Mouse (Mus musculus) splenic B cell, adult 2 months (primary cell): ENCODE measurements around the gene Ppara.
A peak's percentile ranks its signal among the peaks of the same experiment; 100 is the strongest.

Experiments
- DNase-seq: peaks from one replicate; pipeline ENCODE4 v3.0.0-alpha.2; 2011; ENCODE audit warnings: low read depth, low spot score
- H3K27me3 ChIP-seq: 2 replicates; pipeline ENCODE4 v1.6.1; 2012; ENCODE audit warnings: mild to moderate bottlenecking, low read length, moderate library complexity, mixed read lengths; ENCODE audit not compliant: control insufficient read depth, poor library complexity, insufficient read depth, severe bottlenecking
- H3K36me3 ChIP-seq: 2 replicates; pipeline ENCODE4 v1.6.1; 2012; ENCODE audit warnings: mild to moderate bottlenecking, low read length, moderate library complexity, mixed read lengths; ENCODE audit not compliant: control insufficient read depth, poor library complexity, insufficient read depth, severe bottlenecking

The Ppara gene

DNA sequence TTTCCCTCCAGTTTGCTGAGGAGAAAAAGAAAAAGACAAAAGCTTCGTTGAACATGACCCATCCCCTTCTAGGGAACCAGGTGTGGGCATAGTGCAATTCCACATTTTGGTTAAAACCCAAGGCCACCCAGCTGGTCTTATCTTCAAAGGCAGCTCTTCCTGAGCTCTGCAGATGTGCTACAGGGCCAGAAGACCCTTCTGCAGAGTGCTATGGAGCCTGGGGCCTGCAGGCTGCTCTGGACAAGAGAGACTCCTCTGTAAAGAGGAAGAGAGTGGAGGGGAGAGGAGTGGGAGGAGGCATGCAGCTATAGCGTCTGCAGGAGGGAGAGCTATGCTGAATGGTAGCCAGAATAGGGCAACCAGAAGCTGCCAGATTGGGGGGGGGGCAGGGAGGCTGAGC lies 4.8 kb upstream of the Ppara start:
- no peak for DNase-seq
- Histone ChIP-seq H3K27me3 (0 out of 2 replicates have a peak, but pooled peaks cover under 1% of the 10 kb centered on the region), H3K36me3 (no peaks in the 10 kb centered on the region)

DNA sequence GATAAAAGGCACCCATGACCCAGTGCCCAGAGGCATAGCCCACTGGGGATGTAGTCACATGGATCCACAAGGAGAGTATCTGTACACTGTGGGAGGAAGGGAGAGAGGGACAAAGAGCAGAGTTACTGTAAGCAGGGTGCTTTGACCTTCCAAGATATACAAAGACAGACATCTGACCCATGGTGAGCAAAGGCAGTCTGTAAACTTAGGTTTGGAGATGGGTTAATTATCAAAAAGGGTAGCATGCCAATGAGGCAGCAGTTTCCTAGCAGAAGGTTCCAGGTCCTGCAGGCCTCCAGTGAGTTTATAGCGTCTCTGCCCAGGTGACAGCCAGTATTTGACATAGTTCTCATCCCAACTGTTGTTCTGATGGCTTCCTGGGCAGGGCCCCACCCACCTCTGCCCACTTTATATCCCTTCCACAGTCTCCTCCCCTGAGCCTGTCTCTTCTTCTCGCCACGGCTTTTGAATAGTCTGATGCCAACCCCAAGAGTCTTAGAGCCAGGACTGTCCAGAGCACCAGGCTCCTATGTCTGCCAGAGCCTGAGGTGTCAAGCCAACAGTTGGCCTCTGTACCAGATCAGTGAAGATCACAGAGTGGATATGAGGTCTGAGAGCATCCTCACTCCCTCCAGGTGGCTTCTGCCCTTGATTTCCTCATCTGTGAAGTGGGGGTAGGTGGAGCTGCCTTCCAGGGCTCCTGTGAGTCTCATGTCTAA lies 2.7 kb upstream of the Ppara start:
- DNase-seq = no peak
- Histone ChIP-seq H3K27me3 (0 out of 2 replicates have a peak, but pooled peaks cover 2% of the 10 kb centered on the region), H3K36me3 (no peaks in the 10 kb centered on the region)

DNA sequence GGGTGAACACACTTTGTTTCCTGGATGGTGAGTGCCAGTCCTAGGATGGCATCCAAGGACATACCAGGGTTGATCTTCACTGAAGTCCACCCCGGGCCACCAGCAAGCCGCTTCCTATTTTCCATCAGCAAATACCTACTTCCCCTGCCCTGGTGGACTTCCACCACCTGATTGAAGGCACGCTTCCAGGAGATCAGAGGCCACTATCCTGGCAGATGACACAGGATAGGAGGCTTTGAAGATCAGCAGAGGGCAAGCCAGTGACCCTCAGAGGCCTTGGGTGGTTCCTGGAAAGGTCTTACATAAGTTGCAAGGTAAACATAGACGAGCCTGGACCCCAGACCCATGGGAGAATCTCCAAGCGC lies 2.2 kb upstream of the Ppara start:
- 0 out of 2 replicates have a peak, but pooled peaks cover 2% of the 10 kb centered on the region for H3K27me3 ChIP-seq
- H3K36me3 ChIP-seq = no peaks in the 10 kb centered on the region
- DNase-seq = no peak

DNA sequence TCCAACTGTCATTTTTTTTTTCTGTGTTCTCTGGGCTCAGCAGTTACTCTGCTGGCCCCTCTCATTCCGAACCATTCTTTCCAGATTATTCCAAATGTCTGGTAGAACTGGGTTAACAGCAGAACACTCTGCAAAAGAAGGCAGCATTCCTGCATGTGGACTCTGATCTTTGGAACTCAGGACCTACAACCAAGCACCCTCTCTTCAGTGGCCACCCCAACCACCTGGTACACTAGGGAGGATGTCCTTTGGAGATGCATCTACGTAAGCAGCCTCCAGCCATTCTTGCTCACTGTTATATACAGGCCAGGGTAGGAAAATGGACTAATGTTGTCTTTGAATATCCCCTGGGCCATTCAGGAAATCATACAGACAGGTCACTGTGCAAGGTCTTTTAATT lies 1.1 kb upstream of the Ppara start:
- no peaks in the 10 kb centered on the region for H3K36me3 ChIP-seq
- DNase-seq = no peak
- H3K27me3 ChIP-seq = 0 out of 2 replicates have a peak, but pooled peaks cover 2% of the 10 kb centered on the region

DNA sequence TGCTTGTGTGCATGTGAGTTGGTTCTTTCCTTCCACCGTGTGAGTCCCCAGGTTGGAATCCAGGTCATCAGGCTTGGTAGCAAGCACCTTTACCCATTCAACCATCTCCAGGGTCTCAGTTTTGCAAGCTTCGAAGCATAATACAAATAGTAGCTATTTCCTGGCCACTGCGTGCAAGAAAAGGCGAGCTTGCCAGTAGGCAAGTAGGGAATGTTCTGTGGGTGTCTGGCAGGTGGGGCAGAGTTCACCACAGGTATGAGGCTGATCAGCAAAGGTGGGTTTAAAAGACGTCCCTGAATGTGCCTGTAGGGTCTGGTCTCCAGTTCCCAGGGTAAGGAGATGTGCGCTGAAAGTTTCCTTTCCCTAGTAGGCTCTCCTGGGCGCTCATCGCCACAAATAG lies 635 bp upstream of the Ppara start:
- Histone ChIP-seq H3K27me3 (0 out of 2 replicates have a peak, but pooled peaks cover 2% of the 10 kb centered on the region), H3K36me3 (no peaks in the 10 kb centered on the region)
- no peak for DNase-seq

DNA sequence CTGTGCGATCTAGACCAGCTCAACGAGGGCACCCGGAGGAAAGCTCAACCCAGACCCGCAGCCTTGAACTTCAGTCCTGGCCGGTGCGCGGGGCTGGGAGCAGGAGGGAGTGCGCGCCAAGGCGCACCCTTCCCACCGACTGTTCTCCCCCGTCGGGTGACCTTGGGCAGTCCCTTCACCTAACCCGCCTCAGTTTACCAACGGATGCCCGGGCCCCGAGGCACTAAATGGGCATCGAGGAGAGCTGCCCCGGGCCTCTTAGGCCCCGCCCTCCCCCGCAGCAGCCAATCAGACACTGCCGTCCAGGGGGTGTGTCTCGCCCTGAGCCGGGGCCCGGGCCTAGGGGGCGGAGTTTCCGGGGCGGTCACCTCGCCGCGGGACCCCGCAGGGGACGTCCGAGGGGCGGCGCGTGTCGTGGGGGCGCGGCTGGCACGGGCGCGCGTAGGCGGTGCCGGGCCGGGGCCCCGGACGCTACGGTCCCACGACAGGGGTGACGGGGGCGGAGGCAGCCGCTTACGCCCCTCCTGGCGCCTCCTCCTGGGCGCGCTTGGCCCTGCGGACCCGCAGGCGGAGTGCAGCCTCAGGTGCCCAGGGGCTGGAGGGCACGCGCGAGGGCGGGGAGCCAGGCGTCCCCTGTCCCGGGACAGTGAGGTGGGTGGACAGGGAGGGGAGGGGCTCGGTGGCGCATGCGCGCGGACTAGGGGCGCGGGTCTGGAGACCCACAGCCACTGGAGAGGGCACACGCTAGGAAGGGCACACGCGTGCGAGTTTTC lies 466 bp downstream of the Ppara start:
- no peaks in the 10 kb centered on the region for H3K36me3 ChIP-seq
- DNase-seq = peak; percentile 81
- 0 out of 2 replicates have a peak, but pooled peaks cover 2% of the 10 kb centered on the region for H3K27me3 ChIP-seq

DNA sequence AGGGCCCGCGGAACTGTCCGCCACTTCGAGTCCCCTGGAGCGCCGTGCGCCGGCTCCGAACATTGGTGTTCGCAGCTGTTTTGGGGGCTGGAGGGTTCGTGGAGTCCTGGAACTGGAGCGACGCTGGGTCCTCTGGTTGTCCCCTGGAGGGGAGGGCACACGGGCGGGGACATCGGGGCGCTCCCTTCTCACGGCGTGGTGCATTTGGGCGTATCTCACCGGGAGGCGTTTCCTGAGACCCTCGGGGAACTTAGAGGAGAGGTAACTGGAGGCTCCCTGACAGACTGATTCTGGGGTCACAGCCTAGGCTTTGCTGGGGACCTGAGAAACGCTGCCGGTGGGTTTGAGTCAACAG lies 1.0 kb downstream of the Ppara start:
- no peak for DNase-seq
- Histone ChIP-seq H3K27me3 (0 out of 2 replicates have a peak, but pooled peaks cover 2% of the 10 kb centered on the region), H3K36me3 (no peaks in the 10 kb centered on the region)

DNA sequence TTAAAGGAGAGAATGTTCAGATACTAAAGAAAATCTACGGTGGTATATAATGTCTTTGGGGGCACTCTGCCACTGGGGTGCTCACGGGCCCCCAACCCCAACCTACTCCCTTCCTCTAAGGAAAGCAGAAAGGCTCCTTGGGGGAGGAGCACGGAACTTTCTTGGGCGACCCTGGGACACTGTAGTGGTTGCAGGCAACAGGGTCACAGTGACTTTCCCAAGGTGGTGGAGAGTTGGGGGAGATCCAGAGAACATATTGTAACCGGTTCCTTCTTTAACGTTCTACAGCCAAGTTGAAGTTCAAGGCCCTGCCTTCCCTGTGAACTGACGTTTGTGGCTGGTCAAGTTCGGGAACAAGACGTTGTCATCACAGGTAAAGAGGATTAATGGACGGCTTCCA lies 1.7 kb downstream of the Ppara start:
- Histone ChIP-seq H3K36me3 (no peaks in the 10 kb centered on the region), H3K27me3 (0 out of 2 replicates have a peak, but pooled peaks cover 2% of the 10 kb centered on the region)
- no peak for DNase-seq

DNA sequence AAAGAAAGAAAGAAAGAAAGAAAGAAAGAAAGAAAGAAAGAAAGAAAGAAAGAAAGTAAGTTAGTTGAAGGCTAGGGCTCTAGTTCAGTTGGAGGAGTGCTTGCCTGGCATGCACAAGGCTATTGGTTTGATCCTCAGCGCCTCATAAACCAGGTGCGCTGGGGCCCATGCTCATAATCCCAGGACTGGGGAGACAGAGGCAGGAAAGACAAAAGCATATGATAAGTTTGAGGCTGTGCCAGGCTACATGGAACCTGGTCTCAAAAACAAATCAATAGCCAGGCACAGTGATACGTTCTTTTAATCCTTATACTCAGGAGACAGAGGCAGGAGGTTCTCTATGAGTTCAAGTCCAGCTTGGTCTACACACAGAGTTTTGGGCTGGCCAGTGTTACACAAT lies 3.6 kb downstream of the Ppara start:
- Histone ChIP-seq H3K36me3 (no peaks in the 10 kb centered on the region), H3K27me3 (0 out of 2 replicates have a peak, but pooled peaks cover 2% of the 10 kb centered on the region)
- DNase-seq = no peak

DNA sequence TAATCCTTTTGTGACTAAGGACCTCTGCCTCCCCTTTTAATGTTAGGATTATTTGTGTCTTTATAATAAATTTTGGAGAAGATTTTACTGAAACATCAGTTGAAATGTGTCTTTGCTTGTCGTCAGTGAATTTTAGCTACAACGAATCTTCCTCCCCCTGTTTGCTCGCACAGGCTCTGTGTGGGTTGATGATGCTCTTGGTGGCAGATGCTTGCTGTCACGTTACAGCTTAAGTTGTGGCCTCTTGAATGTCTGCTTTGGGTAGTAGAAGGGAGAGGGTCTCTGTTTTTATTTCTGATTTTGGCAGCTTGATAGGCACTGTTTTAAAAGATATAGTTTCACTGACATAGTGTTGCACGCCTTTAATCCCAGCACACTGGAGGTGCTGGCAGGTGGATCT lies 4.2 kb downstream of the Ppara start:
- no peak for DNase-seq
- no peaks in the 10 kb centered on the region for H3K36me3 ChIP-seq
- 0 out of 2 replicates have a peak, but pooled peaks cover 2% of the 10 kb centered on the region for H3K27me3 ChIP-seq

DNA sequence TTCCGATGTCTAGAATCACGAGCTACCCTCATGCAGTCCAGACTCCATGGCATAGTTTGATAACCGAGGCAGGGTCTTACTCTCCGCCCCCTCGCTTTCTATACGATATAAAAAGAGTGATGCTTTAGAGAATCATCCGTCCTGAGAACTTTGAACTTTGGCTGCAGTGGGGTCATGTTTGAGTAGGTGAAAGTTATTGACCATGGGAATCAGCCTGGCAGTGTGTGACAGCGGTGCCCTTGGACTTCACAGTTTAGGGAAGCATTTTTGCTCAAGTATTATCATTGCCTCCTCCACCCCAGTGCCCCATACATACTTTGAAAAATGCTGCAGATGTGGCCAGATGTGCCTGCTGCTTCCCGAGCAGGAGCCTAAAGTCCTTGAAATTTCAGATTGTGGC lies 7.8 kb downstream of the Ppara start:
- Histone ChIP-seq H3K36me3 (no peaks in the 10 kb centered on the region), H3K27me3 (no peaks in the 10 kb centered on the region)
- no peak for DNase-seq

DNA sequence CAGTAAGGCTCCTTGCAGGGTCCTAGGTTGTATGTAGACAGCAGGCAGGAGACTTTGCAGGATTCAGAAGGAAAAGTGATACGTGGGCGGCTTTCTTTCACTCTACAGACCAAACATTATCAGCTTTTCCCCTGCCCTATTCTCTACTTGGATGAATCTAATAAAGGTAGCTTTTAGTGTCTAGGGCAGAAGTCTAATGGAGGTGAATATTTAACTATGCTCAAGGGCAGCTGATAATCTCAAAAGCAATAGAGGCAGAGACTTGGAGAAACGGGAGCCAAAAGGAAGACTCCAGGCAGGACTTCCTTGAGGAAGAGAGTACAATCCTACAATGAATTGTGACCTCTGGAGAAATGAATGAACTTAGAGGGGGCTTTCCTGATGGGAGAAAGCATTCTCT lies 9.2 kb downstream of the Ppara start:
- no peaks in the 10 kb centered on the region for H3K27me3 ChIP-seq
- H3K36me3 ChIP-seq = no peaks in the 10 kb centered on the region
- no peak for DNase-seq

DNA sequence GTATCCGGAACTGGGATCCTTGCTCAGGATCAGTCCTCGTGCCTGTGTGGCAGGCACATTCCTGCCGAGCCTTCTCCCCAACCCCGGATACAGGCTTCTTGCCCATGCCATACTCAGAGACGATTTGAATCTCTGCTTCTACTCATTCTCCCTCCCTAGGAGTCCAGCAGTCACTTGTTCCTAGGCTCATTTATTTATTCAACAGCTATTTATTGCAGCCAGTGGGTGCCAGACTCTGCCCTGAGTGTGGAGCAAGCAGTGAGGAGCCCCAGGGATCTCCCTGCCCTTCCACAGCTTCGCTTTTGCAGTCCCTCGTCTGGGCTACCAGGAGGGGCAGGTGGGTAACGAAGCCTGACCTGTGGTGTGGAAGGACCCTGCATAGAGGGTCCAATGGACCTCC lies 11.4 kb downstream of the Ppara start:
- H3K36me3 ChIP-seq = no peaks in the 10 kb centered on the region
- no peak for DNase-seq
- H3K27me3 ChIP-seq = no peaks in the 10 kb centered on the region

DNA sequence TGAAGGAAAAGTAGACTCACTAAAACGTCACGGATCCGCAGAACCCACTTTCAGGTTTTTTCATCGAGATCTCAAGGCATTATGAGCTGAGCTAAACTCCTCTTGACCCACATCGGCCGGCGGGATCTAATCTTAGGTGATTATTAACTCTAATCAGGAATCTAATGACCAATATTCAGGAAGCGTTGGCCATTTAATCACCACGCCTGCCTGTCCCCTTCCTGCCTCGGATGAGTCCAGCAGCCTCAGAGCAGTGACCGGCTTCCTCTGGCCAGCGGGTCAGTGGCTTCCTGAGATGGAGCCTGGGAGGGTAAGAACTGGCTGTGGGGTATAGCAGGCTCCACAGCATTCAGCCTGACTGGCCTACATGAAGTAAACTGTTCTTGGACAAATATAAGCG lies 11.9 kb downstream of the Ppara start:
- H3K27me3 ChIP-seq = no peaks in the 10 kb centered on the region
- no peak for DNase-seq
- H3K36me3 ChIP-seq = no peaks in the 10 kb centered on the region

DNA sequence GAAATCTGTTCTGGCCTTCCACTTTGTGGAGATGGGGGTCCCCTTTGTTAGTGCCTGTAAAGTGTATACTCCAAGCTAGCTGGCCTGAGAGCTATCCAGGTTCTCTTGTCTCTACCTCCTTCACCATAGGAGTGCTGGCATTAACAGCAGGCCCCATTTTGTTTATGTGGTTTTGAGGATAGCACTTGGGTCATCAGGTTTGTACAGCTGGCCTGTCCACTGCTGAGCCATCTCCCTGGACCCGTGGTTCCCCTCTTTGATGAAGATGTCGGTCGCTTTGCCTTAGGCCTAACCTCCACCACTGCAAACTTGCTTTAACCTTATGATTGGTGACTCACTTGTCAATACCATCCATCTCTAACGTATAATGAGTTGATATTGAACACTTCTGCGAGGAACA lies 13.2 kb downstream of the Ppara start:
- Histone ChIP-seq H3K27me3 (no peaks in the 10 kb centered on the region), H3K36me3 (no peaks in the 10 kb centered on the region)
- no peak for DNase-seq
